Mouse (Mus musculus) hindbrain, embryonic 14.5 days (tissue): Measurements from ENCODE around the gene Syt8. TPM values are rescaled to one million over a fixed set of nuclear protein-coding genes. Genes with fewer than 3 reads are reported as not detected.

ENCODE experiments used
- ATAC-seq: fragments of 200-750 bp; cut with Nextera tagmentation; 2 replicates; pipeline ENCODE4 v1.8.0; 2017; ENCODE audit warnings: moderate number of reproducible peaks, mild to moderate bottlenecking, moderate TSS enrichment, moderate library complexity; ENCODE audit not compliant: low FRiP score
- DNase-seq: peaks from one replicate; pipeline ENCODE4 v3.0.0-alpha.2; 2015; ENCODE audit warnings: low spot score
- H3K27ac ChIP-seq: fragments of 300-500 bp; sonication (generic); 2 replicates; pipeline ENCODE4 v1.5.1; 2014; ENCODE audit warnings: mild to moderate bottlenecking, moderate library complexity
- H3K27me3 ChIP-seq: fragments of 300-500 bp; sonication (generic); 2 replicates; pipeline ENCODE4 v1.6.1; 2014; ENCODE audit warnings: mild to moderate bottlenecking, low read length, mixed read lengths; ENCODE audit not compliant: control insufficient read depth, insufficient read depth
- H3K36me3 ChIP-seq: fragments of 300-500 bp; sonication (generic); replicated peaks from 2 replicates; pipeline ENCODE4 v1.6.1; 2014; ENCODE audit not compliant: control insufficient read depth, insufficient read depth
- H3K4me1 ChIP-seq: fragments of 300-500 bp; sonication (generic); replicated peaks from 2 replicates; pipeline ENCODE4 v1.6.1; 2014; ENCODE audit warnings: antibody characterized with exemption, low read length, mixed read lengths; ENCODE audit not compliant: control insufficient read depth, insufficient read depth
- H3K4me2 ChIP-seq: fragments of 300-500 bp; sonication (generic); replicated peaks from 2 replicates; pipeline ENCODE4 v1.6.1; 2014; ENCODE audit warnings: mild to moderate bottlenecking, moderate library complexity
- H3K4me3 ChIP-seq: fragments of 300-500 bp; sonication (generic); replicated peaks from 2 replicates; pipeline ENCODE4 v1.5.1; 2014; ENCODE audit warnings: mild to moderate bottlenecking, low read length
- H3K9ac ChIP-seq: fragments of 300-500 bp; sonication (generic); 2 replicates; pipeline ENCODE4 v1.6.1; 2014
- H3K9me3 ChIP-seq: fragments of 300-500 bp; sonication (generic); 2 replicates; pipeline ENCODE4 v1.6.1; 2016; ENCODE audit warnings: low read length; ENCODE audit not compliant: control insufficient read depth
- WGBS: fragments of 180-500 bp; shearing (Covaris S2); extraction: QIAGEN DNeasy Blood & Tissue Kit; methylation state at CpG from one replicate; pipeline ENCODE4 v1.1.7; 2014; 5-methylcytosine and 5-hydroxymethylcytosine counted together
- polyA plus RNA-seq: library from polyadenylated mRNA; unstranded; fragments of >200 nt; fragmentation: Nextera tagmentation; extraction: Ambion mirVana; gene quantifications from 2 replicates; pipeline ENCODE4 v1.2.1, GENCODE M21; 2014

Gene Syt8
- polyA plus RNA-seq, 1 experiment from 2014 or later, result not detected

- H3K9me3 ChIP-seq, result no peaks in the 10 kb centered on the region
- no peak overlapping the region for H3K27ac ChIP-seq
- no peak overlapping the region for H3K4me2 ChIP-seq
- H3K36me3 ChIP-seq, result no peaks in the 10 kb centered on the region
- no peak overlapping the region for H3K4me3 ChIP-seq
- DNase-seq (no peak), ATAC-seq (no peak)
- WGBS, result 70% methylated on average over 14 of the region's 14 CpGs
- no peak overlapping the region for H3K9ac ChIP-seq
- no peaks in the 10 kb centered on the region for H3K27me3 ChIP-seq
- H3K4me1 ChIP-seq, result peaks cover 11% of the 10 kb centered on the region
These were observed 40.1 kb downstream of the Syt8 start for GRCm38 (mm10) chr7:142474799-142475198.

- no peak overlapping the region for H3K27ac ChIP-seq
- no peaks in the 10 kb centered on the region for H3K27me3 ChIP-seq
- no peak overlapping the region for H3K4me3 ChIP-seq
- H3K4me2 ChIP-seq, result no peak overlapping the region
- ATAC-seq, result no peak
- no peak for DNase-seq
- peaks cover 11% of the 10 kb centered on the region for H3K4me1 ChIP-seq
- H3K9me3 ChIP-seq, result no peaks in the 10 kb centered on the region
- WGBS, result 64% methylated on average over 7 of the region's 7 CpGs
- no peak overlapping the region for H3K9ac ChIP-seq
- H3K36me3 ChIP-seq, result no peaks in the 10 kb centered on the region
These were observed 41.0 kb downstream of the Syt8 start for GRCm38 (mm10) chr7:142475641-142476040.

GRCm38 (mm10) chr7:142476271-142476670, 41.6 kb downstream of the Syt8 start:
- no peak overlapping the region for H3K4me2 ChIP-seq
- H3K27me3 ChIP-seq, result no peaks in the 10 kb centered on the region
- ATAC-seq, result no peak
- no peak overlapping the region for H3K27ac ChIP-seq
- no peaks in the 10 kb centered on the region for H3K36me3 ChIP-seq
- H3K4me1 ChIP-seq, result 0 out of 2 replicates have a peak, but pooled peaks cover 5% of the 10 kb centered on the region
- no peak overlapping the region for H3K4me3 ChIP-seq
- no peak for DNase-seq
- 85% methylated on average over 5 of the region's 5 CpGs for WGBS
- H3K9ac ChIP-seq, result no peak overlapping the region
- H3K9me3 ChIP-seq, result no peaks in the 10 kb centered on the region

GRCm38 (mm10) chr7:142476795-142477452, 42.3 kb downstream of the Syt8 start:
- no peaks in the 10 kb centered on the region for H3K36me3 ChIP-seq
- no peak overlapping the region for H3K9ac ChIP-seq
- no peak overlapping the region for H3K4me2 ChIP-seq
- no peak overlapping the region for H3K27ac ChIP-seq
- peaks cover 6% of the 10 kb centered on the region for H3K4me1 ChIP-seq
- ATAC-seq (no peak), DNase-seq (no peak)
- H3K27me3 ChIP-seq, result no peaks in the 10 kb centered on the region
- no peaks in the 10 kb centered on the region for H3K9me3 ChIP-seq
- H3K4me3 ChIP-seq, result no peak overlapping the region
- WGBS, result 79% methylated on average over 13 of the region's 13 CpGs

GRCm38 (mm10) chr7:142478001-142478400, 43.4 kb downstream of the Syt8 start:
- ATAC-seq, result no peak
- no peaks in the 10 kb centered on the region for H3K27me3 ChIP-seq
- H3K4me3 ChIP-seq, result no peak overlapping the region
- H3K9ac ChIP-seq, result no peak overlapping the region
- H3K4me2 ChIP-seq, result no peak overlapping the region
- 91% methylated on average over 6 of the region's 6 CpGs for WGBS
- H3K9me3 ChIP-seq, result no peaks in the 10 kb centered on the region
- no peak overlapping the region for H3K27ac ChIP-seq
- no peak for DNase-seq
- no peaks in the 10 kb centered on the region for H3K36me3 ChIP-seq
- peaks cover 14% of the 10 kb centered on the region for H3K4me1 ChIP-seq

- WGBS, result 45% methylated on average over 2 of the region's 2 CpGs
- H3K4me2 ChIP-seq, result no peak overlapping the region
- DNase-seq, result no peak
- H3K4me3 ChIP-seq, result no peak overlapping the region
- H3K27me3 ChIP-seq, result no peaks in the 10 kb centered on the region
- peaks cover 14% of the 10 kb centered on the region for H3K4me1 ChIP-seq
- no peak overlapping the region for H3K9ac ChIP-seq
- H3K27ac ChIP-seq, result no peak overlapping the region
- ATAC-seq, result no peak
- no peaks in the 10 kb centered on the region for H3K9me3 ChIP-seq
- H3K36me3 ChIP-seq, result no peaks in the 10 kb centered on the region
These were observed 43.9 kb downstream of the Syt8 start for GRCm38 (mm10) chr7:142478574-142478973.

GRCm38 (mm10) chr7:142479307-142479706, 44.7 kb downstream of the Syt8 start:
- no peak for DNase-seq
- H3K9me3 ChIP-seq, result no peaks in the 10 kb centered on the region
- ATAC-seq, result no peak
- no peak overlapping the region for H3K4me2 ChIP-seq
- H3K4me1 ChIP-seq, result peaks cover 14% of the 10 kb centered on the region
- H3K36me3 ChIP-seq, result no peaks in the 10 kb centered on the region
- H3K4me3 ChIP-seq, result no peak overlapping the region
- no peaks in the 10 kb centered on the region for H3K27me3 ChIP-seq
- no peak overlapping the region for H3K9ac ChIP-seq
- no peak overlapping the region for H3K27ac ChIP-seq

- DNase-seq (no peak), ATAC-seq (no peak)
- WGBS, result 95% methylated on average over 3 of the region's 3 CpGs
- no peak overlapping the region for H3K4me3 ChIP-seq
- H3K36me3 ChIP-seq, result no peaks in the 10 kb centered on the region
- H3K9me3 ChIP-seq, result no peaks in the 10 kb centered on the region
- H3K27me3 ChIP-seq, result no peaks in the 10 kb centered on the region
- no peak overlapping the region for H3K27ac ChIP-seq
- no peak overlapping the region for H3K9ac ChIP-seq
- no peak overlapping the region for H3K4me2 ChIP-seq
- H3K4me1 ChIP-seq, result peaks cover 14% of the 10 kb centered on the region
These were observed 45.2 kb downstream of the Syt8 start for GRCm38 (mm10) chr7:142479886-142480285.

GRCm38 (mm10) chr7:142480661-142481060, 46.0 kb downstream of the Syt8 start:
- no peaks in the 10 kb centered on the region for H3K27me3 ChIP-seq
- WGBS, result 99% methylated on average over 3 of the region's 3 CpGs
- no peaks in the 10 kb centered on the region for H3K9me3 ChIP-seq
- no peak for ATAC-seq
- H3K36me3 ChIP-seq, result no peaks in the 10 kb centered on the region
- no peak overlapping the region for H3K9ac ChIP-seq
- no peak for DNase-seq
- no peak overlapping the region for H3K4me2 ChIP-seq
- H3K4me1 ChIP-seq, result peaks cover 14% of the 10 kb centered on the region
- H3K4me3 ChIP-seq, result no peak overlapping the region
- no peak overlapping the region for H3K27ac ChIP-seq

- ATAC-seq, result no peak
- peak overlapping the region; percentile 40; the same call in 1 of the 2 replicates for H3K27ac ChIP-seq
- DNase-seq, result peak; percentile 62
- H3K4me3 ChIP-seq, result peak overlapping the region; percentile 15; the same call in 1 of the 2 replicates
- peak overlapping the region; percentile 57 for H3K4me2 ChIP-seq
- peaks cover 14% of the 10 kb centered on the region for H3K4me1 ChIP-seq
- peak overlapping the region; percentile 57; the same call in 1 of the 2 replicates for H3K9ac ChIP-seq
- no peaks in the 10 kb centered on the region for H3K9me3 ChIP-seq
- no peaks in the 10 kb centered on the region for H3K27me3 ChIP-seq
- H3K36me3 ChIP-seq, result no peaks in the 10 kb centered on the region
- 13% methylated on average over 5 of the region's 5 CpGs for WGBS
These were observed 46.5 kb downstream of the Syt8 start for GRCm38 (mm10) chr7:142481186-142481567.
